Mouse (Mus musculus): Measurements from ENCODE around the gene Pdgfa.

The Pdgfa gene

GRCm38 (mm10) chr5:138997171-138997788 is at the start of gene Pdgfa:
Gene Pdgfa, minus strand, starts transcription at chr5:138997370.
- in situ Hi-C loops (cut with MboI; ENCODE audit: unreplicated experiment in 2 of 2) = no loop called here

- in situ Hi-C loops (cut with MboI; ENCODE audit: unreplicated experiment in 2 of 2) = no loop called here
These were observed 49.5 kb upstream of the Pdgfa start for GRCm38 (mm10) chr5:139046636-139047035.

GRCm38 (mm10) chr5:139043546-139043945 is 46.4 kb upstream of the Pdgfa start:
- in situ Hi-C loops (cut with MboI; ENCODE audit: unreplicated experiment in 2 of 2) = no loop called here

GRCm38 (mm10) chr5:139042299-139042698 is 45.1 kb upstream of the Pdgfa start:
- in situ Hi-C loops (cut with MboI; ENCODE audit: unreplicated experiment in 2 of 2) = no loop called here

GRCm38 (mm10) chr5:139035171-139035570 is 38.0 kb upstream of the Pdgfa start:
- in situ Hi-C loops (cut with MboI; ENCODE audit: unreplicated experiment in 2 of 2) = no loop called here

- in situ Hi-C loops (cut with MboI; ENCODE audit: unreplicated experiment in 2 of 2) = no loop called here
These were observed 37.6 kb upstream of the Pdgfa start for GRCm38 (mm10) chr5:139034746-139035145.

GRCm38 (mm10) chr5:139033406-139034317 is 36.5 kb upstream of the Pdgfa start:
- in situ Hi-C loops (cut with MboI; ENCODE audit: unreplicated experiment in 2 of 2) = no loop called here

GRCm38 (mm10) chr5:139027603-139028002 is 30.4 kb upstream of the Pdgfa start:
- in situ Hi-C loops (cut with MboI; ENCODE audit: unreplicated experiment in 2 of 2) = no loop called here

GRCm38 (mm10) chr5:139024351-139025105 is 27.4 kb upstream of the Pdgfa start:
- in situ Hi-C loops (cut with MboI; ENCODE audit: unreplicated experiment in 2 of 2) = no loop called here

- in situ Hi-C loops (cut with MboI; ENCODE audit: unreplicated experiment in 2 of 2) = no loop called here
These were observed 23.4 kb upstream of the Pdgfa start for GRCm38 (mm10) chr5:139020595-139020994.

- in situ Hi-C loops (cut with MboI; ENCODE audit: unreplicated experiment in 2 of 2) = no loop called here
These were observed 20.4 kb upstream of the Pdgfa start for GRCm38 (mm10) chr5:139017371-139018124.

GRCm38 (mm10) chr5:139015097-139015496 is 17.9 kb upstream of the Pdgfa start:
- in situ Hi-C loops (cut with MboI; ENCODE audit: unreplicated experiment in 2 of 2) = no loop called here

- in situ Hi-C loops (cut with MboI; ENCODE audit: unreplicated experiment in 2 of 2) = no loop called here
These were observed 13.5 kb upstream of the Pdgfa start for GRCm38 (mm10) chr5:139010649-139011048.

- in situ Hi-C loops (cut with MboI; ENCODE audit: unreplicated experiment in 2 of 2) = no loop called here
These were observed 10.1 kb upstream of the Pdgfa start for GRCm38 (mm10) chr5:139007141-139007775.

GRCm38 (mm10) chr5:139004588-139004987 is 7.4 kb upstream of the Pdgfa start:
- in situ Hi-C loops (cut with MboI; ENCODE audit: unreplicated experiment in 2 of 2) = no loop called here

GRCm38 (mm10) chr5:138999716-139000115 is 2.5 kb upstream of the Pdgfa start:
- in situ Hi-C loops (cut with MboI; ENCODE audit: unreplicated experiment in 2 of 2) = no loop called here

GRCm38 (mm10) chr5:138997936-138998580 is 888 bp upstream of the Pdgfa start:
- in situ Hi-C loops (cut with MboI; ENCODE audit: unreplicated experiment in 2 of 2) = no loop called here

- in situ Hi-C loops (cut with MboI; ENCODE audit: unreplicated experiment in 2 of 2) = no loop called here
These were observed 672 bp downstream of the Pdgfa start for GRCm38 (mm10) chr5:138996322-138997073.

All from v-Abl transformed pro-B cells (cell line).